Mouse (Mus musculus) R1 (cell line): ENCODE data around the gene Stxbp3.
A peak's percentile ranks its signal among the peaks of the same experiment; 100 is the strongest.

Source experiments
- DNase-seq: peaks from one replicate; pipeline ENCODE4 v3.0.0-alpha.2; 2018; ENCODE audit warnings: low read depth, low spot score

Stxbp3 gene

GRCm38 (mm10) chr3:108765476-108765875 is 74.8 kb downstream of the Stxbp3 start:
- no peak for DNase-seq

- no peak for DNase-seq
Observed at GRCm38 (mm10) chr3:108764976-108765375, 75.3 kb downstream of the Stxbp3 start.

GRCm38 (mm10) chr3:108763691-108764090 is 76.6 kb downstream of the Stxbp3 start:
- DNase-seq = peak; percentile 18

- no peak for DNase-seq
Observed at GRCm38 (mm10) chr3:108762597-108763111, 77.7 kb downstream of the Stxbp3 start.

- no peak for DNase-seq
Observed at GRCm38 (mm10) chr3:108759566-108760420, 80.5 kb downstream of the Stxbp3 start.

GRCm38 (mm10) chr3:108757570-108757969 is 82.8 kb downstream of the Stxbp3 start:
- DNase-seq = no peak

GRCm38 (mm10) chr3:108756131-108756530 is 84.2 kb downstream of the Stxbp3 start:
- DNase-seq = no peak

GRCm38 (mm10) chr3:108755542-108755941 is 84.8 kb downstream of the Stxbp3 start:
- DNase-seq = no peak

- DNase-seq = no peak
Observed at GRCm38 (mm10) chr3:108754541-108754940, 85.8 kb downstream of the Stxbp3 start.

- DNase-seq = no peak
Observed at GRCm38 (mm10) chr3:108751691-108752090, 88.6 kb downstream of the Stxbp3 start.

GRCm38 (mm10) chr3:108751061-108751460 is 89.3 kb downstream of the Stxbp3 start:
- no peak for DNase-seq

- DNase-seq = no peak
Observed at GRCm38 (mm10) chr3:108744060-108744459, 96.3 kb downstream of the Stxbp3 start.
